Mouse (Mus musculus) common myeloid progenitor, adult 5-6 weeks (primary cell): Measurements from ENCODE around the gene Erg. TPM values are rescaled to one million over a fixed set of nuclear protein-coding genes. Genes with fewer than 3 reads are reported as not detected.

Experiments
- ATAC-seq: replicated peaks from 2 replicates; pipeline ENCODE4 v1.8.0; 2016; ENCODE audit warnings: low read depth, mild to moderate bottlenecking, moderate TSS enrichment, inconsistent platforms; ENCODE audit not compliant: poor library complexity, severe bottlenecking
- total RNA-seq: library from RNA; stranded (forward); fragments of 200-1000, 187-1606 nt; gene quantifications from 2 replicates; pipeline ENCODE4 v1.2.3, GENCODE M21; 2017

Erg gene
- total RNA-seq, 1 experiment from 2014 or later, result 118 TPM

GRCm38 (mm10) chr16:95449361-95449725, 137.1 kb downstream of the Erg start:
- ATAC-seq, result peak; percentile 56

GRCm38 (mm10) chr16:95448643-95449360, 137.6 kb downstream of the Erg start:
- ATAC-seq, result no peak

GRCm38 (mm10) chr16:95447896-95448295, 138.5 kb downstream of the Erg start:
- ATAC-seq, result no peak

GRCm38 (mm10) chr16:95446368-95446767, 140.0 kb downstream of the Erg start:
- ATAC-seq, result peak; percentile 38

- ATAC-seq, result no peak
Measured at GRCm38 (mm10) chr16:95442023-95442422, 144.4 kb downstream of the Erg start.

- ATAC-seq, result peak; percentile 31
Measured at GRCm38 (mm10) chr16:95441179-95441578, 145.2 kb downstream of the Erg start.

GRCm38 (mm10) chr16:95440334-95440733, 146.1 kb downstream of the Erg start:
- ATAC-seq, result no peak

- peak; percentile 53 for ATAC-seq
Measured at GRCm38 (mm10) chr16:95439794-95440193, 146.6 kb downstream of the Erg start.

- ATAC-seq, result peak; percentile 50
Measured at GRCm38 (mm10) chr16:95438848-95439540, 147.4 kb downstream of the Erg start.

- ATAC-seq, result no peak
Measured at GRCm38 (mm10) chr16:95436611-95437010, 149.8 kb downstream of the Erg start.

- ATAC-seq, result no peak
Measured at GRCm38 (mm10) chr16:95436051-95436450, 150.3 kb downstream of the Erg start.

- ATAC-seq, result peak; percentile 57
Measured at GRCm38 (mm10) chr16:95434434-95434833, 152.0 kb downstream of the Erg start.

GRCm38 (mm10) chr16:95432540-95432971, 153.8 kb downstream of the Erg start:
- no peak for ATAC-seq

GRCm38 (mm10) chr16:95429851-95430250, 156.5 kb downstream of the Erg start:
- no peak for ATAC-seq

GRCm38 (mm10) chr16:95428239-95428638, 158.2 kb downstream of the Erg start:
- ATAC-seq, result no peak

GRCm38 (mm10) chr16:95427512-95427911, 158.9 kb downstream of the Erg start:
- no peak for ATAC-seq

- no peak for ATAC-seq
Measured at GRCm38 (mm10) chr16:95422658-95423073, 163.7 kb downstream of the Erg start.

- peak; percentile 68 for ATAC-seq
Measured at GRCm38 (mm10) chr16:95421235-95421886, 165.0 kb downstream of the Erg start.

GRCm38 (mm10) chr16:95415921-95416320, 170.5 kb downstream of the Erg start:
- ATAC-seq, result peak; percentile 71

- no peak for ATAC-seq
Measured at GRCm38 (mm10) chr16:95415372-95415771, 171.0 kb downstream of the Erg start.

- ATAC-seq, result no peak
Measured at GRCm38 (mm10) chr16:95413401-95413959, 172.9 kb downstream of the Erg start.
